Mouse (Mus musculus) kidney, embryonic 14.5 days (tissue): Measurements from ENCODE around the gene Lamb2. TPM values are rescaled to one million over a fixed set of nuclear protein-coding genes. Genes with fewer than 3 reads are reported as not detected.

Experiments used
- ATAC-seq: fragments of 200-750 bp; cut with Nextera tagmentation; 2 replicates; pipeline ENCODE4 v1.8.0; 2017; ENCODE audit warnings: moderate number of reproducible peaks, mild to moderate bottlenecking, moderate TSS enrichment, moderate library complexity; ENCODE audit not compliant: low FRiP score, low TSS enrichment
- H3K27ac ChIP-seq: fragments of 300-500 bp; sonication (generic); 2 replicates; pipeline ENCODE4 v1.5.1; 2014; ENCODE audit warnings: low read depth, mild to moderate bottlenecking, low read length, moderate library complexity, mixed read lengths
- H3K27me3 ChIP-seq: fragments of 300-500 bp; sonication (generic); 2 replicates; pipeline ENCODE4 v1.6.1; 2014; ENCODE audit warnings: mild to moderate bottlenecking, low read length; ENCODE audit not compliant: control insufficient read depth, insufficient read depth
- H3K36me3 ChIP-seq: fragments of 300-500 bp; sonication (generic); 2 replicates; pipeline ENCODE4 v1.6.1; 2014; ENCODE audit warnings: low read length, mixed read lengths; ENCODE audit not compliant: control insufficient read depth, insufficient read depth
- H3K4me1 ChIP-seq: fragments of 300-500 bp; sonication (generic); 2 replicates; pipeline ENCODE4 v1.6.1; 2014; ENCODE audit warnings: low read length, mixed read lengths; ENCODE audit not compliant: control insufficient read depth, insufficient read depth
- H3K4me2 ChIP-seq: fragments of 300-500 bp; sonication (generic); replicated peaks from 2 replicates; pipeline ENCODE4 v1.6.1; 2014; ENCODE audit warnings: low read depth, mild to moderate bottlenecking, low read length
- H3K4me3 ChIP-seq: fragments of 300-500 bp; sonication (generic); 2 replicates; pipeline ENCODE4 v1.5.1; 2014; ENCODE audit warnings: mild to moderate bottlenecking, low read length
- H3K9ac ChIP-seq: fragments of 300-500 bp; sonication (generic); 2 replicates; pipeline ENCODE4 v1.6.1; 2014; ENCODE audit warnings: low read depth, mild to moderate bottlenecking, low read length, moderate library complexity
- H3K9me3 ChIP-seq: fragments of 300-500 bp; sonication (generic); 2 replicates; pipeline ENCODE4 v1.6.1; 2016; ENCODE audit warnings: low read length; ENCODE audit not compliant: control insufficient read depth
- WGBS: fragments of 180-500 bp; shearing (Covaris S2); extraction: QIAGEN DNeasy Blood & Tissue Kit; methylation state at CpG from one replicate; pipeline ENCODE4 v1.1.7; 2014; 5-methylcytosine and 5-hydroxymethylcytosine counted together
- polyA plus RNA-seq: library from polyadenylated mRNA; unstranded; fragments of >200 nt; fragmentation: Nextera tagmentation; extraction: Ambion mirVana; gene quantifications from 2 replicates; pipeline ENCODE4 v1.2.1, GENCODE M21; 2014

The Lamb2 gene
- polyA plus RNA-seq = 21.5 and 31.9 TPM in 2 replicates

DNA sequence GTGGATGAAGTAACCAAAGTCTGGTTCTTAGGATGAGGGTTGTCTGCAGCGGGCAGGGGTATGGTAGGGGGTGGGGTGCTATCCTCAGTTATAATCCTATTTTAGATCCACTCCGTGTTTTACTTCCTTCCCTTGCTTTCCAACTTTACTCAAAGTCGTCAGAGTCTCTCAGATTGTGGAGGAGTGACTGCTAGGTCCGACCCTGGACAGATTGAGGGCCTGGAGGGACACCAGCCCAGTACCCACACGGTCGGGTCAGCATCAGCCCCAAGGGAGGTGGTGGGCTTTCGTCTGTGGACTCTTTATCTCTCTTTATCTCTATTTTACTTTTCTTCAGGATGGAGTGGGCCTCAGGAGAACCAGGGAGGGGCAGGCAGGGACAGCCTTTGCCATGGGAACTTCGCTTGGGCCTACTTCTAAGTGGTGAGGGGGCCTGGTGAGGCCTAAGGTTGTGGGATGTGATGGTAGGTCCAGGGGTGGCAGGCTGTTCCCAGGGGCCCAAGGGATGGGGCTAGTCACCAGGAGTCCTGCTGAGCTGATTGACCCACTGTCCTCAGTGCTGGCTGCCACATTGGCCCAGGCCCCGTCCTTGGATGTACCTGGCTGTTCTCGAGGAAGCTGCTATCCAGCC, at the start of gene Lamb2:
Gene Lamb2, plus strand, starts transcription at position 16 of the 631 bp plus-strand sequence.
- H3K9me3 ChIP-seq = no peaks in the 10 kb centered on the region
- peak within 1 kb of the TSS; percentile 55 for H3K4me3 ChIP-seq
- H3K4me2 ChIP-seq = peak within 1 kb of the TSS; percentile 84
- peak within 1 kb of the TSS; percentile 73 for H3K9ac ChIP-seq
- WGBS = 8% methylated on average over 10 of the region's 10 CpGs
- peaks cover 17% of the 10 kb centered on the region for H3K4me1 ChIP-seq
- peak within 1 kb of the TSS; percentile 92 for H3K27ac ChIP-seq
- ATAC-seq = peak; percentile 72
- H3K36me3 ChIP-seq = peaks cover 34% of the 10 kb centered on the region
- H3K27me3 ChIP-seq = no peaks in the 10 kb centered on the region

GRCm38 (mm10) chr9:108431431-108432067, 48.0 kb upstream of the Lamb2 start:
- peak; percentile 77 for ATAC-seq
- H3K4me1 ChIP-seq = no peaks in the 10 kb centered on the region

GRCm38 (mm10) chr9:108436182-108436581, 43.4 kb upstream of the Lamb2 start, which contains the start of gene BC048562:
Gene BC048562, plus strand, starts transcription at chr9:108436482.
- Histone ChIP-seq H3K4me2 (no peak within 1 kb of the TSS), H3K36me3 (no peaks in the 10 kb centered on the region), H3K9ac (no peak within 1 kb of the TSS), H3K27me3 (no peaks in the 10 kb centered on the region), H3K4me1 (no peaks in the 10 kb centered on the region), H3K27ac (no peak within 1 kb of the TSS), H3K9me3 (no peaks in the 10 kb centered on the region), H3K4me3 (no peak within 1 kb of the TSS)
- ATAC-seq = no peak
- WGBS = 75% methylated on average over 3 of the region's 3 CpGs

More at GRCm38 (mm10) chr9:108431431-108432067, 48.0 kb upstream of the Lamb2 start:
- Histone ChIP-seq H3K9me3 (no peaks in the 10 kb centered on the region), H3K27me3 (no peaks in the 10 kb centered on the region), H3K9ac (peak overlapping the region; percentile 37; the same call in 1 of the 2 replicates), H3K27ac (no peak overlapping the region), H3K4me2 (peak overlapping the region; percentile 46), H3K36me3 (no peaks in the 10 kb centered on the region), H3K4me3 (peak overlapping the region; percentile 23)
- 50% methylated on average over 32 of the region's 32 CpGs for WGBS

GRCm38 (mm10) chr9:108439176-108439575, 40.4 kb upstream of the Lamb2 start:
- Histone ChIP-seq H3K4me2 (no peak overlapping the region), H3K4me1 (no peaks in the 10 kb centered on the region), H3K27ac (no peak overlapping the region), H3K36me3 (no peaks in the 10 kb centered on the region), H3K27me3 (no peaks in the 10 kb centered on the region), H3K4me3 (no peak overlapping the region), H3K9ac (no peak overlapping the region), H3K9me3 (no peaks in the 10 kb centered on the region)
- ATAC-seq = no peak
- WGBS = 78% methylated on average over 6 of the region's 6 CpGs

GRCm38 (mm10) chr9:108440485-108440884, 39.1 kb upstream of the Lamb2 start:
- Histone ChIP-seq H3K9ac (no peak overlapping the region), H3K27ac (no peak overlapping the region), H3K4me2 (no peak overlapping the region), H3K36me3 (no peaks in the 10 kb centered on the region), H3K4me3 (no peak overlapping the region), H3K27me3 (no peaks in the 10 kb centered on the region), H3K9me3 (no peaks in the 10 kb centered on the region), H3K4me1 (no peaks in the 10 kb centered on the region; the same call in 1 of the 2 replicates)
- WGBS = 63% methylated on average over 5 of the region's 5 CpGs
- no peak for ATAC-seq

DNA sequence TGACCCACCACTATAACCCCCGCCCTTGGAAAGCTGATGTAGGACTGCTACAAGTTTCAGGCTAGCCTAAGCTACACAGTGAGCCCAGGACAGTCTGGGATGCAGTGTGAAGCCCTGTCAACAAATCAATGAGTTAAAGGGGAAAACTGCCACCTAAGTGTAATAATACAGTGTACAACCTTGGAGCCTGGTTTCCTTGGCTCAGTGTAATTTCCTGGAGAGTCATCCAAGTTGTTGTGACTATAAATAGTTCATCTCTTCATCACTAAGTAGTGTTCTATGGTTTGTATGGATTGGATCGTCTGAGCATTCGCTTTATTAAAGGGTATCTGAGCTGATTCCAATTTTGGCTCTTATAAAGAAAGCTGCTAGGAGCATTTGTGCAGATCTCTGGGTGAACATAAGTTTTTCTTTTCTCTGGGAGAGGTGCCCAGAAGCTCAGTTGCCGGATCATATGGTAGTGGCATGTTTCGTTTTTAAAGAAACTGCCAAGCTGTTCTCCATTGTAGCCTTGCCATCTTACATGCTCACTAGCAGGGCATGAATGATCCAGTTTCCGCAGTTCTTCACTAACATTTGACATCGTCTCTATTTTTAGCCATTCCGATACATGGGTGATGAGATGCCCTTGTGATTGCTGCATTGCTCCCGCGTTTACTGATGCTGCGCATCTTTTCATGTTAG, 38.2 kb upstream of the Lamb2 start:
- H3K9ac ChIP-seq = no peak overlapping the region
- H3K4me1 ChIP-seq = no peaks in the 10 kb centered on the region; the same call in 1 of the 2 replicates
- H3K27ac ChIP-seq = no peak overlapping the region
- WGBS = 92% methylated on average over 11 of the region's 11 CpGs
- no peak for ATAC-seq
- H3K9me3 ChIP-seq = no peaks in the 10 kb centered on the region
- no peak overlapping the region for H3K4me3 ChIP-seq
- no peaks in the 10 kb centered on the region for H3K27me3 ChIP-seq
- H3K4me2 ChIP-seq = no peak overlapping the region
- H3K36me3 ChIP-seq = no peaks in the 10 kb centered on the region

DNA sequence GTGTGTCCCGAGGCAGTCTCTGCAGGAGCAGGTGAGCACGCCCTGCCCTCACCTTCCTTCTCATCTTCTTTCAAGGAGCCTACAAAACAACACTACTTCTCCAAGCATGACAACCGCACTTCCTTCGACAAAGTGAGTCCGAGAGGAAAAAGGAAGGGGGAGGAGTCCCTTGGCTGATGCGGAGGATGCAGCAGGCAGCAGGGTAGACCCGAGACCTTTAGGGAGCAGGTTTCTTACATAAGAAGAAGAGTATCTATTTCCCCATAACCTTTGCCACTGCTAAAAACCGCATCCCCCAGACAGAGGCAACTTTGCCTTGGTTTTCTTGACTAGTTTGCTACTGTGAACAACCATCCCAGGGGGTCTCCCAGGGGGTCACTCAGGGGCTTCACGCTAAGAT, 34.4 kb upstream of the Lamb2 start:
- Histone ChIP-seq H3K4me2 (no peak overlapping the region), H3K36me3 (peaks cover 6% of the 10 kb centered on the region), H3K27ac (no peak overlapping the region), H3K4me3 (no peak overlapping the region), H3K27me3 (no peaks in the 10 kb centered on the region), H3K9ac (no peak overlapping the region), H3K9me3 (no peaks in the 10 kb centered on the region), H3K4me1 (peaks cover 7% of the 10 kb centered on the region)
- 50% methylated on average over 9 of the region's 9 CpGs for WGBS
- ATAC-seq = no peak

DNA sequence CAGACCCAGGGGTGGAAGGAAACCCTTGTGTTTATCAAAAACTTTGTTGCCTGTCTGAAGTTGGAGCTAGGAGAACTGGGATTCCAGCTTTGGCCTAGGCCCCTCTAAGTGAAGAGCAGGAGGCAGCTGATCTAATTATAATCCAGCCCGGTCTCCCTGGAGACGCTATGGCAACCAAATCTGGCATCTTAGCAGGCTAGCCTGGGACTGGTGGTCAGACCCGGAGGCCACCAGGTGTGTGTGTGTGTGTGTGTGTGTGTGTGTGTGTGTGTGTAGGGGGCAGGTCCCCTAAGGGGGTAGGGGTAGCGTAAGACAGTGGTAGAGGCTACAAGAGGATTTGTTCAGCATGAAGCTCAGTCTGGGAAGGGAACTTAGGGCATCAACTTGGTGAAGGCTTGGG, 29.7 kb upstream of the Lamb2 start:
- no peaks in the 10 kb centered on the region for H3K9me3 ChIP-seq
- H3K9ac ChIP-seq = no peak overlapping the region
- no peak overlapping the region for H3K4me2 ChIP-seq
- H3K4me3 ChIP-seq = no peak overlapping the region
- H3K36me3 ChIP-seq = peaks cover 6% of the 10 kb centered on the region
- peaks cover 20% of the 10 kb centered on the region for H3K4me1 ChIP-seq
- 71% methylated on average over 4 of the region's 4 CpGs for WGBS
- peak; percentile 8; the same call in 1 of the 2 replicates for ATAC-seq
- H3K27me3 ChIP-seq = no peaks in the 10 kb centered on the region
- 0 out of 2 replicates have a peak overlapping the region, but pooled peaks have one; percentile 43 for H3K27ac ChIP-seq
